ENCODE assay signal across 8 mouse cellular contexts in the genomic region with DNA sequence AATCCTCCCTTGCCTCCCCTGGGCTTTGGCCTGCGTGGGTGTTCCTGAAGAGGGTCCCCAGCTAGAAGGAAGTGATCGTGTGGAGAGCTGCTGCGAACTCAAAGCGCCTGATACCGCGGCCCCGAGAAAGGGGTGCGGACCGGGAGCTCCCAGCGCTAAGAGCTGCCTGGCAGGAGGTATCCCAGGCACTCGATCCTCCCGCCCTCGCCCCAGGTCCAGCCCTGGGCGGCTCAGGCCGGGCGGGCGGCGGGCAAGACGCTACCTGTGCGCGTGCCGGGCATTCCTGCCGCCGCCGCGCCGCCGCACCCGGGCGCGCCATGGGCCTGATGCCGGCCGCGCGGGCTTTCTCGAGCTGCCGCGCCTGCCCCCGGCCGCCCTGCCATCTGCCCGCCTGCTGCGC.
DNase-seq lines count a peak whose midpoint lies in the region; ATAC-seq and TF ChIP-seq lines count a peak whose summit lies in the region.

No protein-coding gene starts in this region.

- no peak for TF ChIP-seq EP300 in liver, postnatal 0 days (IDR thresholded peaks at IDR 0.05; ENCODE audit: low read depth)

- H3K27me3 ChIP-seq in hindbrain, embryonic 13.5 days, result peaks cover 59% of the 10 kb centered on the region
- peaks cover 23% of the 10 kb centered on the region for H3K27me3 ChIP-seq in liver, postnatal 0 days (ENCODE audit: insufficient read depth, low read length)

- DNase-seq in kidney, adult 18-20 months, result peak; percentile 20
- DNase-seq in kidney, adult 8-10 months, result no peak
- no peak for DNase-seq in liver, postnatal 0 days
- no peak for DNase-seq in thymus, postnatal 14 days
- no peak for DNase-seq in B cell, adult 2 months
- DNase-seq in adrenal gland, adult 8-10 months, result no peak

- no peak for ATAC-seq in hindbrain, embryonic 13.5 days (ENCODE audit: low FRiP score)
- peak; percentile 48 for ATAC-seq in liver, postnatal 0 days

- H3K4me2 ChIP-seq in hindbrain, embryonic 13.5 days, result peak overlapping the region; percentile 69
- H3K4me2 ChIP-seq in liver, postnatal 0 days (ENCODE audit: low read depth, low read length), result peak overlapping the region; percentile 67

- H3K36me3 ChIP-seq in hindbrain, embryonic 13.5 days, result no peaks in the 10 kb centered on the region
- no peaks in the 10 kb centered on the region for H3K36me3 ChIP-seq in liver, postnatal 0 days (replicated peaks; ENCODE audit: insufficient read depth, low read length)

- TF ChIP-seq POLR2A in olfactory bulb, adult 2 months (IDR thresholded peaks at IDR 0.05; ENCODE audit: insufficient read depth, low read depth, low read length), result no peak

- peaks cover 9% of the 10 kb centered on the region for H3K4me1 ChIP-seq in hindbrain, embryonic 13.5 days (replicated peaks)
- no peaks in the 10 kb centered on the region for H3K4me1 ChIP-seq in liver, postnatal 0 days (ENCODE audit: insufficient read depth)
- H3K4me1 ChIP-seq in olfactory bulb, adult 2 months (ENCODE audit: control insufficient read depth, insufficient read depth, low read length), result peaks cover 25% of the 10 kb centered on the region

- H3K9ac ChIP-seq in hindbrain, embryonic 13.5 days, result peak overlapping the region; percentile 75
- 0 out of 2 replicates have a peak overlapping the region, but pooled peaks have one; percentile 21 for H3K9ac ChIP-seq in liver, postnatal 0 days (replicated peaks)

- TF ChIP-seq CTCF in liver, postnatal 0 days (IDR thresholded peaks at IDR 0.05; ENCODE audit: low read depth), result no peak
- TF ChIP-seq CTCF in olfactory bulb, adult 2 months (IDR thresholded peaks at IDR 0.05; ENCODE audit: insufficient read depth, low read depth, low read length), result no peak

- under 1% methylated on average over 42 of the region's 42 CpGs for whole genome bisulfite sequencing in hindbrain, embryonic 13.5 days
- 4% methylated on average over 41 of the region's 42 CpGs for WGBS in liver, postnatal 0 days (ENCODE audit: insufficient replicate concordance)
- WGBS in olfactory bulb, adult 2 months, result 24% methylated on average over 42 of the region's 42 CpGs

- H3K9me3 ChIP-seq in hindbrain, embryonic 13.5 days, result no peaks in the 10 kb centered on the region
- no peaks in the 10 kb centered on the region for H3K9me3 ChIP-seq in liver, postnatal 0 days (ENCODE audit: low read length)

- no peak overlapping the region for H3K27ac ChIP-seq in hindbrain, embryonic 13.5 days
- H3K27ac ChIP-seq in liver, postnatal 0 days (ENCODE audit: low read depth), result no peak overlapping the region
- H3K27ac ChIP-seq in olfactory bulb, adult 2 months (ENCODE audit: insufficient read depth, low read depth, low read length), result no peak overlapping the region

- peak overlapping the region; percentile 49 for H3K4me3 ChIP-seq in hindbrain, embryonic 13.5 days
- H3K4me3 ChIP-seq in liver, postnatal 0 days (ENCODE audit: low read depth, low read length), result peak overlapping the region; percentile 31; the same call in 1 of the 2 replicates
- H3K4me3 ChIP-seq in olfactory bulb, adult 2 months (ENCODE audit: insufficient read depth, low read depth, low read length), result peak overlapping the region; percentile 20
